Mouse (Mus musculus) liver, adult 2 months (tissue): Measurements from ENCODE around the gene Itpka. TPM values are rescaled to one million over a fixed set of nuclear protein-coding genes. Genes with fewer than 3 reads are reported as not detected.
A peak's percentile ranks its signal among the peaks of the same experiment; 100 is the strongest.

ENCODE experiments used
- DNase-seq: peaks from one replicate; pipeline ENCODE4 v3.0.0-alpha.2; 2011; ENCODE audit warnings: low read depth, low spot score; ENCODE audit errors: extremely low read depth
- H3K27ac ChIP-seq: fragments of 200-500 bp; replicated peaks from 2 replicates; pipeline ENCODE4 v1.5.1; 2012; ENCODE audit warnings: low read depth, mild to moderate bottlenecking, control low read depth, inconsistent platforms, low read length; ENCODE audit not compliant: insufficient read depth
- H3K27me3 ChIP-seq: fragments of 200-500 bp; 2 replicates; pipeline ENCODE4 v1.6.1; 2012; ENCODE audit warnings: mild to moderate bottlenecking, moderate library complexity, low read length, inconsistent platforms; ENCODE audit not compliant: control insufficient read depth, insufficient read depth
- H3K36me3 ChIP-seq: fragments of 200-500 bp; 2 replicates; pipeline ENCODE4 v1.6.1; 2012; ENCODE audit warnings: low read length, inconsistent platforms; ENCODE audit not compliant: control insufficient read depth, insufficient read depth
- H3K4me1 ChIP-seq: fragments of 200-500 bp; 2 replicates; pipeline ENCODE4 v1.6.1; 2011; ENCODE audit warnings: low read length; ENCODE audit not compliant: control insufficient read depth, insufficient read depth
- H3K4me3 ChIP-seq: fragments of 200-500 bp; 2 replicates; pipeline ENCODE4 v1.5.1; 2011; ENCODE audit warnings: low read depth, mild to moderate bottlenecking, control low read depth, low read length, moderate library complexity; ENCODE audit not compliant: insufficient read depth
- H3K79me2 ChIP-seq: fragments of 200-500 bp; 2 replicates; pipeline ENCODE4 v1.6.1; 2012; ENCODE audit warnings: inconsistent platforms, mild to moderate bottlenecking, low read length, moderate library complexity; ENCODE audit not compliant: control insufficient read depth, insufficient read depth
- H3K9ac ChIP-seq: fragments of 200-500 bp; 2 replicates; pipeline ENCODE4 v1.6.1; 2012; ENCODE audit warnings: low read depth, mild to moderate bottlenecking, control low read depth, inconsistent platforms, low read length
- CTCF ChIP-seq: fragments of 200-500 bp; IDR thresholded peaks from 2 replicates; pipeline ENCODE4 v1.5.1; 2011; ENCODE audit warnings: low read depth, low read length, control low read depth
- POLR2A ChIP-seq: fragments of 200-500 bp; IDR thresholded peaks from 2 replicates; pipeline ENCODE4 v1.6.1; 2011; ENCODE audit warnings: low read length, control low read depth; ENCODE audit not compliant: insufficient read depth; ENCODE audit errors: extremely low read depth
- WGBS: fragments of 180-500 bp; shearing (Covaris S2); methylation state at CpG from one replicate; pipeline ENCODE4 v1.1.7; 2018; 5-methylcytosine and 5-hydroxymethylcytosine counted together
- polyA plus RNA-seq: library from polyadenylated mRNA; depleted of rRNA; stranded (reverse); fragments of >200 nt; gene quantifications from 2 replicates; pipeline ENCODE4 v1.2.3, GENCODE M21; 2012
- total RNA-seq: library from RNA; depleted of rRNA; stranded (reverse); fragments of >200 nt; gene quantifications from 2 replicates; pipeline ENCODE4 v1.2.3, GENCODE M21; 2014

Itpka gene
- total and polyA plus RNA-seq, 2 experiments, result 0.65 to 3.6 TPM

DNA sequence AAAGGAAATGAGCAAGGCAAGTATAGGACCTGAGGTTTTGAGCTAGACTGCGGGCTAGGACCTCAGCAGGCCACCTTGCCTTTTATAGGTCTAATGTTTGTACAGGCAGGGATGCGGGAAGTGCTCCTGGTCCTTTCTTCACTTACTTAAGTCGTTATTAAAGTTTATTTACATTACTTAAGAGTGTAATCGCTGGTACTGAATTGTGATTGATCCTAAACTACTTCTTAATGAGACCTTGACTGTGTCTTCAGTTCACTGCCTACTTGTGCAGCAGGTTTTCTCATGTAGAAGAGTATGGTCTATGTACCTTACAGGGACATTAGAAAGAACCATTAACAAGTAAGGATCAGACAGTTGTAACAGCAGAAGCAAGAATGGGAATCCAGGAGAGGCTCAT is 11.4 kb upstream of the Itpka start:
- no peak overlapping the region for H3K9ac ChIP-seq
- no peaks in the 10 kb centered on the region for H3K27me3 ChIP-seq
- no peaks in the 10 kb centered on the region for H3K4me1 ChIP-seq
- H3K36me3 ChIP-seq, result peaks cover 62% of the 10 kb centered on the region
- no peak overlapping the region for H3K27ac ChIP-seq
- no peaks in the 10 kb centered on the region for H3K79me2 ChIP-seq
- no peak for DNase-seq
- H3K4me3 ChIP-seq, result no peak overlapping the region
- TF ChIP-seq POLR2A (no peak), CTCF (no peak)
- WGBS, result 93% methylated on average over 4 of the region's 4 CpGs

GRCm38 (mm10) chr2:119737124-119737523 is 5.0 kb upstream of the Itpka start:
- no peak overlapping the region for H3K9ac ChIP-seq
- no peaks in the 10 kb centered on the region for H3K79me2 ChIP-seq

GRCm38 (mm10) chr2:119740567-119740966 is 1.6 kb upstream of the Itpka start:
- Histone ChIP-seq H3K36me3 (no peaks in the 10 kb centered on the region), H3K27me3 (peaks cover 8% of the 10 kb centered on the region), H3K27ac (no peak overlapping the region), H3K79me2 (no peaks in the 10 kb centered on the region), H3K9ac (no peak overlapping the region), H3K4me3 (no peak overlapping the region), H3K4me1 (peaks cover 14% of the 10 kb centered on the region; the same call in 1 of the 2 replicates)
- TF ChIP-seq POLR2A (no peak), CTCF (no peak)
- DNase-seq, result no peak
- 66% methylated on average over 2 of the region's 2 CpGs for WGBS

More at GRCm38 (mm10) chr2:119737124-119737523, 5.0 kb upstream of the Itpka start:
- 37% methylated on average over 12 of the region's 12 CpGs for WGBS
- no peak for DNase-seq
- Histone ChIP-seq H3K36me3 (peaks cover 14% of the 10 kb centered on the region; the same call in 1 of the 2 replicates), H3K4me3 (no peak overlapping the region), H3K27me3 (no peaks in the 10 kb centered on the region), H3K4me1 (no peaks in the 10 kb centered on the region), H3K27ac (no peak overlapping the region)
- no peak for TF ChIP-seq POLR2A
- TF ChIP-seq CTCF, result no peak

- H3K27me3 ChIP-seq, result peaks cover 8% of the 10 kb centered on the region
- peak overlapping the region; percentile 84 for H3K9ac ChIP-seq
- no peak for DNase-seq
- H3K4me1 ChIP-seq, result peaks cover 14% of the 10 kb centered on the region; the same call in 1 of the 2 replicates
- H3K79me2 ChIP-seq, result no peaks in the 10 kb centered on the region
- TF ChIP-seq POLR2A (no peak), CTCF (no peak)
- H3K27ac ChIP-seq, result no peak overlapping the region
- WGBS, result 1% methylated on average over 70 of the region's 70 CpGs
- no peaks in the 10 kb centered on the region for H3K36me3 ChIP-seq
- peak overlapping the region; percentile 82 for H3K4me3 ChIP-seq
Measured at GRCm38 (mm10) chr2:119742461-119743175, 481 bp downstream of the Itpka start.

GRCm38 (mm10) chr2:119743176-119743807 is 1.2 kb downstream of the Itpka start:
- no peak overlapping the region for H3K27ac ChIP-seq
- no peaks in the 10 kb centered on the region for H3K79me2 ChIP-seq
- no peak for DNase-seq
- H3K36me3 ChIP-seq, result no peaks in the 10 kb centered on the region
- H3K9ac ChIP-seq, result peak overlapping the region; percentile 84
- H3K27me3 ChIP-seq, result peaks cover 8% of the 10 kb centered on the region
- H3K4me3 ChIP-seq, result peak overlapping the region; percentile 82
- peaks cover 14% of the 10 kb centered on the region; the same call in 1 of the 2 replicates for H3K4me1 ChIP-seq
- no peak for TF ChIP-seq CTCF
- WGBS, result 16% methylated on average over 30 of the region's 31 CpGs

GRCm38 (mm10) chr2:119743808-119744162 is 1.6 kb downstream of the Itpka start:
- no peak overlapping the region for H3K27ac ChIP-seq
- no peaks in the 10 kb centered on the region for H3K36me3 ChIP-seq
- WGBS, result 47% methylated on average over 22 of the region's 22 CpGs
- H3K4me1 ChIP-seq, result peaks cover 14% of the 10 kb centered on the region; the same call in 1 of the 2 replicates
- DNase-seq, result no peak
- peaks cover 8% of the 10 kb centered on the region for H3K27me3 ChIP-seq
- TF ChIP-seq POLR2A, result no peak
- TF ChIP-seq CTCF, result no peak
- H3K9ac ChIP-seq, result no peak overlapping the region
- H3K79me2 ChIP-seq, result no peaks in the 10 kb centered on the region
- no peak overlapping the region for H3K4me3 ChIP-seq
